Mouse (Mus musculus) testis, adult 2 months (tissue): Measurements from ENCODE around the gene G3bp2.

Experiments used
- CTCF ChIP-seq: fragments of 200-500 bp; IDR thresholded peaks from 2 replicates; pipeline ENCODE4 v1.5.1; 2012; ENCODE audit warnings: low read depth, mild to moderate bottlenecking, inconsistent platforms, low read length, moderate library complexity; ENCODE audit not compliant: control insufficient read depth, insufficient read depth, insufficient replicate concordance
- POLR2A ChIP-seq: fragments of 200-500 bp; IDR thresholded peaks from 2 replicates; pipeline ENCODE4 v1.6.1; 2012; ENCODE audit warnings: low read depth, mild to moderate bottlenecking, inconsistent platforms, low read length, moderate library complexity; ENCODE audit not compliant: control insufficient read depth

DNA sequence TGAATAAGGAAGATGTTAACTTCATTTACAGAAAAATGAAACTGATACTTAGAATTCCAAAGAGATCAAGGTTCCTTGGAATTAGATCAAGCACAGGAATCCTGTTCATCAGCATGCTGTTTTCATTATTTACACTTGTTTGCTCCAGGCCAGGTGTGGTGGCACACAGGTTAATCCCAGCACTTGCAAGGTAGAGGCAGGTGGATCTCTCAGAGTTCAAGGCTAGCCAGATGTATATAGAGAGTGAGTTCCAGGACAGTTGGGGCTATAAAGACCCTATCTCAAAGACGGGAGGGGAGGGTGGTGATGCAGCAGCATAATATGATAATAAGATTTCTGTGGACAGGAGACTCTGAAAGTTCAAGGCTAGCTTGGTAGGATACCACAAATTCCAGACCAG is 3.1 kb downstream of the G3bp2 start:
- TF ChIP-seq CTCF (no peak), POLR2A (no peak)
